ENCODE assay signal across 26 mouse cellular contexts in the genomic region with DNA sequence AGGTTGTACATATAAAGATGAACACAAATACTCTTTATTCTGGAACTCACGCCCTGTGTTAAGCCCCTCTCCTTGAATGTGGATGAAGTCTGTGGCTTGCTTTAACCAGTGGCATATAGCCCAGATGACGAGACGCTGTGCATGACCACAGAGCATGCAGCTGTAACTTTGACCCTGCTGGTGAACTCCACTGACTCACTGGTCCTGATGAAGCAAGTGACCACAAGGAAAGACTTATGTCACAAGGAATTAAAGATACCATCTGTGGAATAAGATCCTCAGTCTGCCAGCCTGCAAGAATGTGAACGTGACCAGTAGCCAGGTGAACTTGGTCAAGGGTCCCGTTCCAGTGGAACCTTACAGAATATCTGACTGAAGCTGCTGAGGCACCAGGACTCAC. TPM values are rescaled to one million over a fixed set of nuclear protein-coding genes. Genes with fewer than 3 reads are reported as not detected.
DNase-seq lines count a peak whose midpoint lies in the region; ATAC-seq and TF ChIP-seq lines count a peak whose summit lies in the region.
"Had no signal": no experiment of that assay in that cellular context is flagged by ENCODE, and none has a peak within 500 bp of the region (broad histone marks: within the 10 kb centered on the region; RNA-seq: fewer than 3 reads in every experiment).

No protein-coding gene starts in this region.

- no peak overlapping the region for H3K27ac ChIP-seq in intestine, postnatal 0 days (ENCODE audit: low read depth, low read length)
- no peak overlapping the region for H3K27ac ChIP-seq in intestine, embryonic 16.5 days (ENCODE audit: low read length)
- peak overlapping the region; percentile 66; the same call in 1 of the 2 replicates for H3K27ac ChIP-seq in small intestine, adult 2 months (ENCODE audit: insufficient read depth, low read depth, low read length)
- H3K27ac ChIP-seq in thymus, adult 2 months (ENCODE audit: control insufficient read depth, insufficient read depth, low read length): no peak overlapping the region
- H3K27ac ChIP-seq: embryonic facial prominence, embryonic 10.5 days; heart, adult 2 months; hindbrain, embryonic 14.5 days; layer of hippocampus, adult 2 months; midbrain, embryonic 13.5 days; neural tube, embryonic 12.5 days had no signal

- 85% methylated on average over 5 of the region's 5 CpGs for WGBS in intestine, postnatal 0 days
- 87% methylated on average over 5 of the region's 5 CpGs for WGBS in intestine, embryonic 16.5 days
- 84% methylated on average over 5 of the region's 5 CpGs for WGBS in small intestine, adult 2 months
- 76% methylated on average over 5 of the region's 5 CpGs for WGBS in thymus, adult 2 months

- DNase-seq in 416B (ENCODE audit: low read depth) (peak; percentile 90), NIH3T3 (ENCODE audit: low read depth) (peak; percentile 81)
- no peak for DNase-seq in thymus, adult 2 months
- DNase-seq in heart, postnatal 4 days: no peak
- DNase-seq: cerebellum, adult 9-11 months; forebrain, postnatal 0 days; gastrocnemius, postnatal 14 days; heart, adult 2 months; heart, postnatal 36 days; kidney, adult 9 months; kidney, postnatal 25 days; right cerebral cortex, postnatal 25 days; thymus, postnatal 14 days had no signal

- no peak for TF ChIP-seq POLR2A in small intestine, adult 2 months (IDR thresholded peaks at IDR 0.05; ENCODE audit: low read depth, low read length)
- TF ChIP-seq POLR2A in thymus, adult 2 months (IDR thresholded peaks at IDR 0.05; ENCODE audit: control insufficient read depth, extremely low read depth, insufficient read depth, low read length, poor library complexity): no peak

- H3K9me3 ChIP-seq in intestine, postnatal 0 days (ENCODE audit: control insufficient read depth): no peaks in the 10 kb centered on the region
- H3K9me3 ChIP-seq in intestine, embryonic 16.5 days (ENCODE audit: control insufficient read depth, low read length): no peaks in the 10 kb centered on the region
- H3K9me3 ChIP-seq: embryonic facial prominence, embryonic 10.5 days; forebrain, embryonic 10.5 days; megakaryocyte, embryonic 14.5 days; midbrain, embryonic 13.5 days; neural tube, embryonic 12.5 days had no signal

- no peaks in the 10 kb centered on the region for H3K36me3 ChIP-seq in intestine, postnatal 0 days (ENCODE audit: control insufficient read depth, insufficient read depth)
- H3K36me3 ChIP-seq in intestine, embryonic 16.5 days (ENCODE audit: control insufficient read depth, insufficient read depth, low read length): no peaks in the 10 kb centered on the region
- no peaks in the 10 kb centered on the region for H3K36me3 ChIP-seq in small intestine, adult 2 months (ENCODE audit: control insufficient read depth, insufficient read depth, low read length)
- H3K36me3 ChIP-seq in thymus, adult 2 months (ENCODE audit: control insufficient read depth, insufficient read depth, low read length): no peaks in the 10 kb centered on the region
- H3K36me3 ChIP-seq: embryonic facial prominence, embryonic 10.5 days; forebrain, embryonic 10.5 days; midbrain, embryonic 13.5 days; neural tube, embryonic 12.5 days had no signal

- no peak overlapping the region for H3K9ac ChIP-seq in intestine, postnatal 0 days (ENCODE audit: low read depth, low read length)
- no peak overlapping the region for H3K9ac ChIP-seq in intestine, embryonic 16.5 days (ENCODE audit: low read depth, low read length)
- H3K9ac ChIP-seq: forebrain, postnatal 0 days; hindbrain, embryonic 14.5 days; midbrain, embryonic 13.5 days; neural tube, embryonic 12.5 days had no signal

- no peaks in the 10 kb centered on the region; the same call in 1 of the 2 replicates for H3K4me1 ChIP-seq in intestine, postnatal 0 days (replicated peaks; ENCODE audit: control insufficient read depth, insufficient read depth, low read length)
- H3K4me1 ChIP-seq in intestine, embryonic 16.5 days (ENCODE audit: control insufficient read depth, insufficient read depth, low read length): peaks cover 4% of the 10 kb centered on the region; the same call in 1 of the 2 replicates
- peaks cover 2% of the 10 kb centered on the region; the same call in 1 of the 2 replicates for H3K4me1 ChIP-seq in small intestine, adult 2 months (ENCODE audit: control insufficient read depth, insufficient read depth, insufficient read length, low read length)
- no peaks in the 10 kb centered on the region for H3K4me1 ChIP-seq in thymus, adult 2 months (replicated peaks; ENCODE audit: control insufficient read depth, insufficient read depth, low read length)

- no peak overlapping the region for H3K4me2 ChIP-seq in intestine, postnatal 0 days (replicated peaks; ENCODE audit: low read depth)
- no peak overlapping the region for H3K4me2 ChIP-seq in intestine, embryonic 16.5 days (ENCODE audit: low read depth, low read length)
- H3K4me2 ChIP-seq: hindbrain, embryonic 14.5 days; midbrain, embryonic 13.5 days; neural tube, embryonic 12.5 days had no signal

- H3K27me3 ChIP-seq in intestine, postnatal 0 days (replicated peaks; ENCODE audit: control insufficient read depth, insufficient read depth, low read length): no peaks in the 10 kb centered on the region
- H3K27me3 ChIP-seq in intestine, embryonic 16.5 days (replicated peaks; ENCODE audit: control insufficient read depth, insufficient read depth, low read length): no peaks in the 10 kb centered on the region
- H3K27me3 ChIP-seq in small intestine, adult 2 months (ENCODE audit: control insufficient read depth, insufficient read depth, low read length): no peaks in the 10 kb centered on the region
- H3K27me3 ChIP-seq in thymus, adult 2 months (ENCODE audit: control insufficient read depth, insufficient read depth, low read length): no peaks in the 10 kb centered on the region
- H3K27me3 ChIP-seq: megakaryocyte, embryonic 14.5 days had no signal

- no peak for TF ChIP-seq CTCF in intestine, postnatal 0 days (IDR thresholded peaks at IDR 0.05; ENCODE audit: low read depth)
- no peak for TF ChIP-seq CTCF in small intestine, adult 2 months (IDR thresholded peaks at IDR 0.05; ENCODE audit: extremely low read depth, insufficient read length, insufficient replicate concordance, low read depth, low read length)
- no peak for TF ChIP-seq CTCF in thymus, adult 2 months (IDR thresholded peaks at IDR 0.05; ENCODE audit: borderline replicate concordance, control insufficient read depth, extremely low read depth, insufficient read depth, low read length, poor library complexity)

- ATAC-seq in intestine, postnatal 0 days: peak; percentile 22; the same call in 1 of the 2 replicates
- ATAC-seq in intestine, embryonic 16.5 days: no peak
- ATAC-seq: activated CD4-positive, CD25-positive, alpha-beta regulatory T cell, adult 4 months; forebrain, postnatal 0 days; inflammation-experienced regulatory T-cells, adult 6 months; lung, postnatal 0 days; midbrain, embryonic 13.5 days had no signal

- no peak overlapping the region for H3K4me3 ChIP-seq in intestine, postnatal 0 days (ENCODE audit: low read depth, low read length)
- H3K4me3 ChIP-seq in intestine, embryonic 16.5 days (ENCODE audit: low read length): no peak overlapping the region
- H3K4me3 ChIP-seq in small intestine, adult 2 months (ENCODE audit: low read depth, low read length): no peak overlapping the region
- H3K4me3 ChIP-seq in thymus, adult 2 months (ENCODE audit: control insufficient read depth, insufficient read depth, low read length): no peak overlapping the region
- H3K4me3 ChIP-seq: embryonic facial prominence, embryonic 10.5 days; forebrain, embryonic 10.5 days; heart, adult 2 months; layer of hippocampus, adult 2 months; megakaryocyte, embryonic 14.5 days; midbrain, embryonic 13.5 days; neural tube, embryonic 12.5 days had no signal

RNA-seq across cellular contexts. Expression of a gene that starts 35.2 kb away (rescaled TPM):
- 12.2 and 13.4 TPM in 2 replicates for polyA plus RNA-seq in intestine, postnatal 0 days (2015; fragmentation: Nextera tagmentation; extraction: Ambion mirVana)
- 15.0 and 15.7 TPM in 2 replicates for polyA plus RNA-seq in intestine, embryonic 16.5 days (2015; fragmentation: Nextera tagmentation; extraction: Ambion mirVana)
- 1.1 and 3.3 TPM in 2 replicates for polyA plus RNA-seq in small intestine, adult 2 months (2012; rRNA removed)
- polyA plus RNA-seq in thymus, adult 2 months (2012; rRNA removed): 0.80 and 0.83 TPM in 2 replicates
- total RNA-seq in heart, postnatal 4 days (2021): 1 to 10 TPM; 5.3 to 5.5 TPM

RNA-seq across cellular contexts. Expression of a gene that starts 37.8 kb away (rescaled TPM):
- 18.7 and 21.3 TPM in 2 replicates for polyA plus RNA-seq in intestine, postnatal 0 days (2015; fragmentation: Nextera tagmentation; extraction: Ambion mirVana)
- polyA plus RNA-seq in intestine, embryonic 16.5 days (2015; fragmentation: Nextera tagmentation; extraction: Ambion mirVana): 32.8 and 34.9 TPM in 2 replicates
- polyA plus RNA-seq in small intestine, adult 2 months (2012; rRNA removed): 6.9 and 14.9 TPM in 2 replicates
- 5.6 and 9.3 TPM in 2 replicates for polyA plus RNA-seq in thymus, adult 2 months (2012; rRNA removed)
- total RNA-seq in heart, postnatal 4 days (2021): 10 to 100 TPM; 30.6 to 37.8 TPM

Comparison
In these comparisons a context has a peak if more than half of its experiments do, and no peak if none do; other contexts are left out.
1. DNase-seq: peak in 416B (single experiment) and NIH3T3 (single experiment); none in thymus, adult 2 months (single experiment) and heart, postnatal 4 days (single experiment).